Mouse (Mus musculus) kidney, postnatal 25 days (tissue): ENCODE results near the gene Gm1113.

Source experiments
- DNase-seq, 2 experiments: peaks; one replicate each; pipeline ENCODE4 v3.0.0; 2021; ENCODE audit warnings: mixed read lengths in 2 of 2

The Gm1113 gene

GRCm38 (mm10) chr9:35475394-35475793 is 42.7 kb downstream of the Gm1113 start:
- no peak for DNase-seq

GRCm38 (mm10) chr9:35474104-35474724 is 43.9 kb downstream of the Gm1113 start:
- DNase-seq, result no peak

- no peak for DNase-seq
Measured at GRCm38 (mm10) chr9:35468913-35469312, 49.2 kb downstream of the Gm1113 start.

- DNase-seq, result peak in 1 of 2 experiments; percentile 44
Measured at GRCm38 (mm10) chr9:35467264-35467817, 50.7 kb downstream of the Gm1113 start.

- no peak for DNase-seq
Measured at GRCm38 (mm10) chr9:35459594-35459993, 58.5 kb downstream of the Gm1113 start.
